Mouse (Mus musculus): ENCODE measurements around the gene Phactr2. TPM values are rescaled to one million over a fixed set of nuclear protein-coding genes. Genes with fewer than 3 reads are reported as not detected.
"Not testable (repeated sequence)": the region's sequence is repeated elsewhere in the genome, so short reads cannot be mapped to it uniquely, and the experiment has no call there.

Phactr2 gene
- 6.2 and 6.7 TPM in 2 replicates for polyA plus RNA-seq (2012; rRNA removed)

GRCm38 (mm10) chr10:13473833-13474567 lies at the start of gene Phactr2:
Phactr2 (minus strand) TSS chr10:13474412.
- H3K4me3 ChIP-seq (ENCODE audit: insufficient read depth, low read length): peak within 1 kb of the TSS; percentile 38
- peaks cover 2% of the 10 kb centered on the region for H3K4me1 ChIP-seq (ENCODE audit: control insufficient read depth, insufficient read depth, low read length)
- TF ChIP-seq CTCF (IDR thresholded peaks at IDR 0.05; ENCODE audit: extremely low read depth, insufficient read depth, low read length) (no peak), POLR2A (IDR thresholded peaks at IDR 0.05; ENCODE audit: extremely low read depth, insufficient read depth, low read length) (no peak)
- no peak within 1 kb of the TSS for H3K27ac ChIP-seq (ENCODE audit: insufficient read depth, low read length)

- Histone ChIP-seq H3K27ac (ENCODE audit: insufficient read depth, low read length) (no peak overlapping the region), H3K4me3 (ENCODE audit: insufficient read depth, low read length) (no peak overlapping the region), H3K4me1 (ENCODE audit: control insufficient read depth, insufficient read depth, low read length) (no peaks in the 10 kb centered on the region)
- TF ChIP-seq CTCF (IDR thresholded peaks at IDR 0.05; ENCODE audit: extremely low read depth, insufficient read depth, low read length) (no peak), POLR2A (IDR thresholded peaks at IDR 0.05; ENCODE audit: extremely low read depth, insufficient read depth, low read length) (no peak)
Measured at GRCm38 (mm10) chr10:13521857-13522256, 47.6 kb upstream of the Phactr2 start.

DNA sequence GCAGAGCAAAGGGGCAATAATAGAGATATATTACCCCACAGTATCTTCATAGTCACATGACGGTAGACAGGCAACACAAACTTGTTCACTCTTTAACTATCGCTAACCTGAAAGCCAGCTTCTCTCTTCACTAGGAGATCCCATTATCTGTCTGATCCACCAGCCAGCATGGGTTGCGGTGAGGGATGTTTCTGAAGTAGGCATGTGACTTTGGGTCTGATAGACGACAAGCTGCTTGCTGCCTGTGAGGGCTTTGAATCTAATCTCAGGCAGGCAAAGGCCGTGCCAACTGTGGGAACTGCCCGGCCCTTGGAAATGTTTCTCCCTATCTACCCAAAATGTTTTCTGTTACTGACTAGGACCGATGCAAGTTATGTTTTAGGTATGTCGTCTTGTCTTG lies 28.2 kb upstream of the Phactr2 start:
- no peak overlapping the region for H3K27ac ChIP-seq (ENCODE audit: insufficient read depth, low read length)
- no peak for TF ChIP-seq CTCF (IDR thresholded peaks at IDR 0.05; ENCODE audit: extremely low read depth, insufficient read depth, low read length)
- no peak for TF ChIP-seq POLR2A (IDR thresholded peaks at IDR 0.05; ENCODE audit: extremely low read depth, insufficient read depth, low read length)
- H3K4me3 ChIP-seq (ENCODE audit: insufficient read depth, low read length): no peak overlapping the region; the same call in 1 of the 2 replicates
- H3K4me1 ChIP-seq (ENCODE audit: control insufficient read depth, insufficient read depth, low read length): peaks cover 6% of the 10 kb centered on the region

- H3K4me1 ChIP-seq (ENCODE audit: control insufficient read depth, insufficient read depth, low read length); H3K27ac ChIP-seq (ENCODE audit: insufficient read depth, low read length): not testable (repeated sequence)
- H3K4me3 ChIP-seq (ENCODE audit: insufficient read depth, low read length): peak overlapping the region; percentile 82
Measured at GRCm38 (mm10) chr10:13501533-13501932, 27.3 kb upstream of the Phactr2 start.

DNA sequence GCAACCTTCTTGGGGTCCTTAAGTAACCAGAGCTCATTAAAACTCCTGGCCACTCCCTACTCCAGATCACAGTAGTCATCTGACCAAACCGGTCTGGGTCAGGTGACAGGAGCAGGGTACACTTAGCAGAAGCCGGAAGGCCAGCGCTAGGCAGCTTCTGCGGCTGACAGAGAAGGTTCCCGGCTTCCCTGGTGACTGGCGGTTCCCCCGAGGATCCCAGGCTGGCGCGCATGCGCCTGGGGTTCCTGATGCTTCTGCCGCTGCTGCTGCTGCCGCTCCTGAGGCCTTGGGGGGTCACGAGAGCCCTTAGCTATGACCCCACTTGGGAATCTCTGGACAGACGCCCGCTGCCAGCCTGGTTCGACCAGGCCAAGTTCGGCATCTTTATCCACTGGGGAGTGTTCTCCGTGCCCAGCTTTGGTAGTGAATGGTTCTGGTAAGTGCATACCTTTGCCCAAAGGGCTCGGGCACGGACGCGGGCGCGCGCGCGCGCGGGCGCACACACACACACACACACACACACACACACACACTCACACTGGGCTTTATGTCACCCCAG lies 26.8 kb upstream of the Phactr2 start:
- peak; percentile 62 for TF ChIP-seq POLR2A (IDR thresholded peaks at IDR 0.05; ENCODE audit: extremely low read depth, insufficient read depth, low read length)
- no peak for TF ChIP-seq CTCF (IDR thresholded peaks at IDR 0.05; ENCODE audit: extremely low read depth, insufficient read depth, low read length)
- H3K4me1 ChIP-seq (ENCODE audit: control insufficient read depth, insufficient read depth, low read length): peaks cover 6% of the 10 kb centered on the region
- peak overlapping the region; percentile 48; the same call in 1 of the 2 replicates for H3K27ac ChIP-seq (ENCODE audit: insufficient read depth, low read length)
- H3K4me3 ChIP-seq (ENCODE audit: insufficient read depth, low read length): peak overlapping the region; percentile 82

DNA sequence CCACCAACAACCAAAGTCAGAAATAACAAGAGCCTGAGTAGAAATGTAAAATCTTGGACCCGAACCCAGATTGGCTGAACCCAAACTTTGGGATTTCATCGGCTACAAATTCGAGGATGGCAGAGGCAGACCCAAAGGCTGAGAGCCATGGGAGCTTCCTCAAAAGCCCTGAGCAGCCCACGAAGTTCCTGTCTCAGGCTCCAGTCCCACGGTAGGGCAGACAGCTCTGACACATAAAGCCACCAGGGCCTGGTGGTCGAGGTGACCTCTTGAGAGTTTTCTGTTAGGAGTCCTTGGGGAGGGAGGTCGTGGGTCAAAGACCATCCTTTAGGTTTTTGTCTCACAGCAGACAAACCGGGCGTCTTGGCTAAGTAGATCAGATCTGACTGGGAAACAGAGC lies 26.3 kb upstream of the Phactr2 start:
- Histone ChIP-seq H3K27ac (ENCODE audit: insufficient read depth, low read length) (no peak overlapping the region), H3K4me3 (ENCODE audit: insufficient read depth, low read length) (peak overlapping the region; percentile 82), H3K4me1 (ENCODE audit: control insufficient read depth, insufficient read depth, low read length) (peaks cover 6% of the 10 kb centered on the region)
- TF ChIP-seq CTCF (IDR thresholded peaks at IDR 0.05; ENCODE audit: extremely low read depth, insufficient read depth, low read length): no peak
- no peak for TF ChIP-seq POLR2A (IDR thresholded peaks at IDR 0.05; ENCODE audit: extremely low read depth, insufficient read depth, low read length)

DNA sequence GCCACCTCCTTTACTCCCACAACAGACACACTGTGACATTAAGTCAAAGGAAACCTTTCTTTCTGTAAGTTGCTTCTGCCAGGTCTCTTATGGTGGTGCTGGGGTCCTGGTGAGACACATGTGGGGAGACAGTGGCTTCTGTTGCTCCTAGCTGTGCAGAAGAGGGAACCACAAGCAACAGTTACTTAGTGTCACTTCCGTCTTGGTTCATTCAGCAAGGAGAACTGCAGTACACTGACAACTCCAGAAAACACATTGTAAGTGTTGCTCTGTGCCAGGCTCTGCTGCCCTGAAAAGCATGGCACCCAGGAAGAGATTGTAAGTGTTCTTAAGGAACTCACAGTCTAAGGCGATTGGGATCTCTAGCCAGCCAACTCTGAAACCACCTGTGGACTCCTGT lies 25.1 kb upstream of the Phactr2 start, which contains the start of gene Fuca2:
Gene Fuca2, plus strand, starts transcription at position 210 of the 400 bp plus-strand sequence.
- no peak for TF ChIP-seq POLR2A (IDR thresholded peaks at IDR 0.05; ENCODE audit: extremely low read depth, insufficient read depth, low read length)
- TF ChIP-seq CTCF (IDR thresholded peaks at IDR 0.05; ENCODE audit: extremely low read depth, insufficient read depth, low read length): no peak
- no peak within 1 kb of the TSS for H3K4me3 ChIP-seq (ENCODE audit: insufficient read depth, low read length)
- H3K4me1 ChIP-seq (ENCODE audit: control insufficient read depth, insufficient read depth, low read length): peaks cover 6% of the 10 kb centered on the region
- H3K27ac ChIP-seq (ENCODE audit: insufficient read depth, low read length): no peak within 1 kb of the TSS

DNA sequence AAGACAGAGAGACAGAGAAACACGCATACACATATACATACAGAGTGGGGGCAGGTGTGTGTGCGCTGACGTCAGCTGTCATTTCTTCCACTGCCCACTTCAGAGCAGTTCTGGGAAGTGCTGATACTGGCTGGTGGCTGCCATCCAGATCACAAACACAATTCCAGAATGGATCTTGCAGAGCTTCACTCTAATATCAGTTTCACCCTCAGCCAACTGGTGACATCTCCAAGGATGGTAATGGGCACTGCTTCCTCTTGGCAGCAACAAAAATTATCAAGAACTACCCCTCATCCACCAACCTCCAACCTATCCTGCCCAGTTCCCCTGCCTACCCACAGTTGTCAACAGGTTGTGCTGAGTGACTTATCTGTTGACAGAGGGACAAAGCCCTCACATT lies 22.1 kb upstream of the Phactr2 start:
- Histone ChIP-seq H3K4me1 (ENCODE audit: control insufficient read depth, insufficient read depth, low read length) (peaks cover 2% of the 10 kb centered on the region; the same call in 1 of the 2 replicates), H3K4me3 (ENCODE audit: insufficient read depth, low read length) (no peak overlapping the region), H3K27ac (ENCODE audit: insufficient read depth, low read length) (no peak overlapping the region)
- TF ChIP-seq POLR2A (IDR thresholded peaks at IDR 0.05; ENCODE audit: extremely low read depth, insufficient read depth, low read length) (no peak), CTCF (IDR thresholded peaks at IDR 0.05; ENCODE audit: extremely low read depth, insufficient read depth, low read length) (no peak)

GRCm38 (mm10) chr10:13493978-13494686 lies 19.9 kb upstream of the Phactr2 start:
- no peak overlapping the region for H3K4me3 ChIP-seq (ENCODE audit: insufficient read depth, low read length)
- no peak overlapping the region for H3K27ac ChIP-seq (ENCODE audit: insufficient read depth, low read length)
- H3K4me1 ChIP-seq (ENCODE audit: control insufficient read depth, insufficient read depth, low read length): no peaks in the 10 kb centered on the region
- TF ChIP-seq CTCF (IDR thresholded peaks at IDR 0.05; ENCODE audit: extremely low read depth, insufficient read depth, low read length) (no peak), POLR2A (IDR thresholded peaks at IDR 0.05; ENCODE audit: extremely low read depth, insufficient read depth, low read length) (no peak)

All from cortical plate, adult 2 months (tissue).